Mouse (Mus musculus): ENCODE data around the gene Crtac1. TPM values are rescaled to one million over a fixed set of nuclear protein-coding genes. Genes with fewer than 3 reads are reported as not detected.

Crtac1 gene
- total and polyA plus RNA-seq, 2 experiments from 2014 or later = 0.36 TPM; not detected in 1

GRCm38 (mm10) chr19:42331446-42331845 lies 100.1 kb downstream of the Crtac1 start:
- ATAC-seq (ENCODE audit: insufficient read depth, low read depth) = no peak
- TF ChIP-seq CTCF (IDR thresholded peaks at IDR 0.05; ENCODE audit: low read depth) (no peak), EP300 (IDR thresholded peaks at IDR 0.05; ENCODE audit: low read depth) (no peak)
- 69% methylated on average over 7 of the region's 7 CpGs for WGBS

GRCm38 (mm10) chr19:42328160-42328559 lies 103.4 kb downstream of the Crtac1 start:
- Histone ChIP-seq H3K4me1 (ENCODE audit: control insufficient read depth, insufficient read depth) (no peaks in the 10 kb centered on the region), H3K4me2 (ENCODE audit: low read depth, low read length) (no peak overlapping the region), H3K27ac (ENCODE audit: low read depth) (no peak overlapping the region), H3K27me3 (ENCODE audit: control insufficient read depth, insufficient read depth, low read length) (0 out of 2 replicates have a peak, but pooled peaks cover 5% of the 10 kb centered on the region), H3K36me3 (replicated peaks; ENCODE audit: control insufficient read depth, insufficient read depth, low read length) (no peaks in the 10 kb centered on the region), H3K9ac (replicated peaks; ENCODE audit: low read depth, low read length) (no peak overlapping the region), H3K4me3 (ENCODE audit: low read depth, low read length) (no peak overlapping the region), H3K9me3 (replicated peaks; ENCODE audit: control insufficient read depth, low read length) (no peaks in the 10 kb centered on the region)
- no peak for TF ChIP-seq CTCF (IDR thresholded peaks at IDR 0.05; ENCODE audit: low read depth)
- TF ChIP-seq EP300 (IDR thresholded peaks at IDR 0.05; ENCODE audit: low read depth) = no peak
- 73% methylated on average over 9 of the region's 9 CpGs for WGBS
- DNase-seq (ENCODE audit: low spot score) (no peak), ATAC-seq (ENCODE audit: insufficient read depth, low read depth) (no peak)

More at GRCm38 (mm10) chr19:42331446-42331845, 100.1 kb downstream of the Crtac1 start:
- H3K4me1 ChIP-seq (ENCODE audit: control insufficient read depth, insufficient read depth) = no peaks in the 10 kb centered on the region
- H3K9ac ChIP-seq (replicated peaks; ENCODE audit: low read depth, low read length) = no peak overlapping the region
- H3K27ac ChIP-seq (ENCODE audit: low read depth) = no peak overlapping the region
- DNase-seq (ENCODE audit: low spot score) = no peak
- no peak overlapping the region for H3K4me3 ChIP-seq (ENCODE audit: low read depth, low read length)
- H3K4me2 ChIP-seq (ENCODE audit: low read depth, low read length) = no peak overlapping the region
- no peaks in the 10 kb centered on the region for H3K36me3 ChIP-seq (replicated peaks; ENCODE audit: control insufficient read depth, insufficient read depth, low read length)
- no peaks in the 10 kb centered on the region for H3K9me3 ChIP-seq (replicated peaks; ENCODE audit: control insufficient read depth, low read length)
- H3K27me3 ChIP-seq (ENCODE audit: control insufficient read depth, insufficient read depth, low read length) = no peaks in the 10 kb centered on the region

- H3K9ac ChIP-seq (replicated peaks; ENCODE audit: low read depth, low read length) = no peak overlapping the region
- H3K27me3 ChIP-seq (ENCODE audit: control insufficient read depth, insufficient read depth, low read length) = 0 out of 2 replicates have a peak, but pooled peaks cover 5% of the 10 kb centered on the region
- ATAC-seq (ENCODE audit: insufficient read depth, low read depth) = peak; percentile 57
- no peaks in the 10 kb centered on the region for H3K4me1 ChIP-seq (ENCODE audit: control insufficient read depth, insufficient read depth)
- H3K36me3 ChIP-seq (replicated peaks; ENCODE audit: control insufficient read depth, insufficient read depth, low read length) = no peaks in the 10 kb centered on the region
- no peak for TF ChIP-seq CTCF (IDR thresholded peaks at IDR 0.05; ENCODE audit: low read depth)
- H3K4me2 ChIP-seq (ENCODE audit: low read depth, low read length) = no peak overlapping the region
- no peak overlapping the region for H3K27ac ChIP-seq (ENCODE audit: low read depth)
- H3K9me3 ChIP-seq (replicated peaks; ENCODE audit: control insufficient read depth, low read length) = no peaks in the 10 kb centered on the region
- peak; percentile 59 for DNase-seq (ENCODE audit: low spot score)
- 5% methylated on average over 11 of the region's 11 CpGs for WGBS
- no peak overlapping the region for H3K4me3 ChIP-seq (ENCODE audit: low read depth, low read length)
Observed at GRCm38 (mm10) chr19:42325894-42326293, 105.7 kb downstream of the Crtac1 start.

- DNase-seq (ENCODE audit: low spot score) (no peak), ATAC-seq (ENCODE audit: insufficient read depth, low read depth) (no peak)
- Histone ChIP-seq H3K36me3 (replicated peaks; ENCODE audit: control insufficient read depth, insufficient read depth, low read length) (no peaks in the 10 kb centered on the region), H3K9ac (replicated peaks; ENCODE audit: low read depth, low read length) (no peak overlapping the region), H3K27me3 (ENCODE audit: control insufficient read depth, insufficient read depth, low read length) (peaks cover 15% of the 10 kb centered on the region; the same call in 1 of the 2 replicates), H3K4me1 (ENCODE audit: control insufficient read depth, insufficient read depth) (no peaks in the 10 kb centered on the region), H3K4me3 (ENCODE audit: low read depth, low read length) (no peak overlapping the region), H3K4me2 (ENCODE audit: low read depth, low read length) (no peak overlapping the region), H3K27ac (ENCODE audit: low read depth) (no peak overlapping the region), H3K9me3 (replicated peaks; ENCODE audit: control insufficient read depth, low read length) (no peaks in the 10 kb centered on the region)
- TF ChIP-seq EP300 (IDR thresholded peaks at IDR 0.05; ENCODE audit: low read depth) = no peak
- no peak for TF ChIP-seq CTCF (IDR thresholded peaks at IDR 0.05; ENCODE audit: low read depth)
- WGBS = 48% methylated on average over 12 of the region's 12 CpGs
Observed at GRCm38 (mm10) chr19:42322357-42323090, 109.1 kb downstream of the Crtac1 start.

- no peak overlapping the region for H3K27ac ChIP-seq (ENCODE audit: low read depth)
- 62% methylated on average over 5 of the region's 5 CpGs for WGBS
- peaks cover 17% of the 10 kb centered on the region; the same call in 1 of the 2 replicates for H3K27me3 ChIP-seq (ENCODE audit: control insufficient read depth, insufficient read depth, low read length)
- H3K4me1 ChIP-seq (ENCODE audit: control insufficient read depth, insufficient read depth) = no peaks in the 10 kb centered on the region
- TF ChIP-seq EP300 (IDR thresholded peaks at IDR 0.05; ENCODE audit: low read depth) = no peak
- H3K9me3 ChIP-seq (replicated peaks; ENCODE audit: control insufficient read depth, low read length) = no peaks in the 10 kb centered on the region
- no peak overlapping the region for H3K4me3 ChIP-seq (ENCODE audit: low read depth, low read length)
- no peak overlapping the region for H3K9ac ChIP-seq (replicated peaks; ENCODE audit: low read depth, low read length)
- H3K4me2 ChIP-seq (ENCODE audit: low read depth, low read length) = no peak overlapping the region
- no peaks in the 10 kb centered on the region for H3K36me3 ChIP-seq (replicated peaks; ENCODE audit: control insufficient read depth, insufficient read depth, low read length)
- no peak for DNase-seq (ENCODE audit: low spot score)
- ATAC-seq (ENCODE audit: insufficient read depth, low read depth) = no peak
Observed at GRCm38 (mm10) chr19:42321936-42322335, 109.6 kb downstream of the Crtac1 start.
